Comparison of ENCODE assay signal across 8 mouse cellular contexts in genomic region chr1:34850343-34851136, GRCm38 (mm10). TPM values are rescaled to one million over a fixed set of nuclear protein-coding genes. Genes with fewer than 3 reads are reported as not detected.
DNase-seq lines count a peak whose midpoint lies in the region; ATAC-seq and TF ChIP-seq lines count a peak whose summit lies in the region.

No protein-coding gene starts in this region.

- peak; percentile 9 for DNase-seq in embryo, embryonic 10.5 days (ENCODE audit: low spot score)
- DNase-seq in embryo, embryonic 9.5 days (ENCODE audit: extremely low spot score) = no peak
- DNase-seq in CH12.LX (ENCODE audit: extremely low read depth) = no peak
- DNase-seq in embryonic facial prominence, embryonic 11.5 days (ENCODE audit: low spot score) = no peak
- no peak for DNase-seq in limb, embryonic 10.5 days (ENCODE audit: low spot score)
- no peak for DNase-seq in urinary bladder, postnatal 10 days (ENCODE audit: low spot score)
- DNase-seq in frontal cortex, adult 2 months (ENCODE audit: extremely low spot score in 1 of 2, low spot score in 1 of 2) = no peak

- peak overlapping the region; percentile 64 for H3K9ac ChIP-seq in CH12.LX (ENCODE audit: insufficient read depth, low read depth)
- peak overlapping the region; percentile 77 for H3K9ac ChIP-seq in embryonic facial prominence, embryonic 11.5 days (replicated peaks; ENCODE audit: low read length)

- WGBS in embryonic facial prominence, embryonic 11.5 days = 43% methylated on average over 11 of the region's 11 CpGs
- 50% methylated on average over 11 of the region's 11 CpGs for WGBS in limb, embryonic 10.5 days
- 45% methylated on average over 11 of the region's 11 CpGs for WGBS in olfactory bulb, adult 2 months

- H3K4me1 ChIP-seq in CH12.LX (ENCODE audit: control insufficient read depth in 1 of 2, insufficient read depth in 2 of 2) = peaks cover 9 to 37% of the 10 kb centered on the region in 2 experiments
- H3K4me1 ChIP-seq in embryonic facial prominence, embryonic 11.5 days (ENCODE audit: control insufficient read depth, insufficient read depth, low read length) = no peaks in the 10 kb centered on the region; the same call in 1 of the 2 replicates
- H3K4me1 ChIP-seq in limb, embryonic 10.5 days = peaks cover 20% of the 10 kb centered on the region
- peaks cover 14% of the 10 kb centered on the region; the same call in 1 of the 2 replicates for H3K4me1 ChIP-seq in olfactory bulb, adult 2 months (ENCODE audit: control insufficient read depth, insufficient read depth, low read length)

- peak; percentile 72 for ATAC-seq in embryonic facial prominence, embryonic 11.5 days (replicated peaks; ENCODE audit: insufficient number of reproducible peaks, low FRiP score, low TSS enrichment, low read depth)

- peaks cover 3% of the 10 kb centered on the region; the same call in 1 of the 2 replicates for H3K79me2 ChIP-seq in CH12.LX (replicated peaks; ENCODE audit: control insufficient read depth, extremely low read depth, insufficient read depth, poor library complexity, severe bottlenecking)

- no peaks in the 10 kb centered on the region for H3K9me3 ChIP-seq in CH12.LX (replicated peaks; ENCODE audit: low read length)
- no peaks in the 10 kb centered on the region for H3K9me3 ChIP-seq in embryonic facial prominence, embryonic 11.5 days (replicated peaks; ENCODE audit: control insufficient read depth, low read length)
- no peaks in the 10 kb centered on the region for H3K9me3 ChIP-seq in limb, embryonic 10.5 days (replicated peaks)

- no peak for TF ChIP-seq POLR2A in CH12.LX (IDR thresholded peaks at IDR 0.05; ENCODE audit: low read depth, low read length)
- TF ChIP-seq POLR2A in olfactory bulb, adult 2 months (IDR thresholded peaks at IDR 0.05; ENCODE audit: insufficient read depth, low read depth, low read length) = no peak

- TF ChIP-seq EP300 in CH12.LX (IDR thresholded peaks at IDR 0.05; ENCODE audit: low read length) = no peak

- H3K27ac ChIP-seq in CH12.LX (ENCODE audit: insufficient read depth, low read depth) = peak overlapping the region; percentile 8; the same call in 1 of the 2 replicates
- no peak overlapping the region for H3K27ac ChIP-seq in embryonic facial prominence, embryonic 11.5 days (replicated peaks; ENCODE audit: low read depth, low read length)
- peak overlapping the region; percentile 85 for H3K27ac ChIP-seq in limb, embryonic 10.5 days
- H3K27ac ChIP-seq in olfactory bulb, adult 2 months (ENCODE audit: insufficient read depth, low read depth, low read length) = no peak overlapping the region

- in situ Hi-C loops in CH12.LX (cut with MboI; ENCODE audit: low pct_ligation_motif_present, low pct_unique_long_range_greater_than_20kb, low sequenced_read_pairs) = no loop called here

- TF ChIP-seq RAD21 in CH12.LX (IDR thresholded peaks at IDR 0.05; ENCODE audit: low read depth, low read length) = no peak

- dilution Hi-C loops in CH12.LX (cut with MboI; ENCODE audit: extremely low pct_ligation_motif_present, extremely low pct_unique_long_range_greater_than_20kb, low sequenced_read_pairs) = no loop called here

- peak overlapping the region; percentile 56 to 80 (median 79) for H3K4me3 ChIP-seq in CH12.LX (replicated peaks in 1 of 3; ENCODE audit: low read depth in 2 of 3, low read length in 2 of 3, poor library complexity in 1 of 3)
- peak overlapping the region; percentile 65 for H3K4me3 ChIP-seq in embryonic facial prominence, embryonic 11.5 days (ENCODE audit: low read depth, low read length)
- peak overlapping the region; percentile 79 for H3K4me3 ChIP-seq in limb, embryonic 10.5 days
- H3K4me3 ChIP-seq in olfactory bulb, adult 2 months (ENCODE audit: insufficient read depth, low read depth, low read length) = peak overlapping the region; percentile 85

- TF ChIP-seq CTCF in CH12.LX (conservative IDR thresholded peaks at IDR 0.05 in 1 of 2, IDR thresholded peaks at IDR 0.05 in 1 of 2; ENCODE audit: low read depth in 2 of 2, low read length in 2 of 2) = no peak
- TF ChIP-seq CTCF in olfactory bulb, adult 2 months (IDR thresholded peaks at IDR 0.05; ENCODE audit: insufficient read depth, low read depth, low read length) = no peak

- H3K36me3 ChIP-seq in CH12.LX (replicated peaks in 1 of 2; ENCODE audit: control insufficient read depth in 1 of 2, insufficient read depth in 1 of 2, low read length in 1 of 2) = peaks cover 0 to 12% of the 10 kb centered on the region in 2 experiments
- H3K36me3 ChIP-seq in embryonic facial prominence, embryonic 11.5 days (replicated peaks; ENCODE audit: control insufficient read depth, insufficient read depth, low read depth, low read length) = no peaks in the 10 kb centered on the region
- no peaks in the 10 kb centered on the region for H3K36me3 ChIP-seq in limb, embryonic 10.5 days

- H3K27me3 ChIP-seq in CH12.LX (replicated peaks) = no peaks in the 10 kb centered on the region
- no peaks in the 10 kb centered on the region for H3K27me3 ChIP-seq in embryonic facial prominence, embryonic 11.5 days (ENCODE audit: control insufficient read depth, insufficient read depth, low read length)
- H3K27me3 ChIP-seq in limb, embryonic 10.5 days (ENCODE audit: low read depth, poor library complexity, severe bottlenecking) = no peaks in the 10 kb centered on the region; the same call in 1 of the 2 replicates

- H3K4me2 ChIP-seq in CH12.LX (ENCODE audit: insufficient read depth, low read depth, poor library complexity, severe bottlenecking) = peak overlapping the region; percentile 53
- H3K4me2 ChIP-seq in embryonic facial prominence, embryonic 11.5 days (ENCODE audit: low read depth, low read length) = peak overlapping the region; percentile 83

TF ChIP-seq in CH12.LX, 34 proteins besides CTCF, POLR2A, EP300 and RAD21:
- TF ChIP-seq ZNF384 (IDR thresholded peaks at IDR 0.05; ENCODE audit: low read depth, low read length) = peak; percentile 77
- no peak for TF ChIP-seq MXI1 (IDR thresholded peaks at IDR 0.05; ENCODE audit: low read depth, low read length)
- TF ChIP-seq BHLHE40 (IDR thresholded peaks at IDR 0.05; ENCODE audit: low read depth, low read length) = no peak
- TF ChIP-seq TBP (conservative IDR thresholded peaks at IDR 0.05; ENCODE audit: low read depth, low read length) = no peak
- peak; percentile 4; the same call in 1 of the 2 replicates for TF ChIP-seq SIN3A (IDR thresholded peaks at IDR 0.05; ENCODE audit: low read length)
TF ChIP-seq in CH12.LX: peak in this region for 2.

RNA-seq across cellular contexts. Expression of gene Plekhb2, which starts 0.8 kb away (rescaled TPM):
- total RNA-seq in CH12.LX (2012; rRNA removed) (15.4 and 21.0 TPM in 2 replicates), CH12.LX (2014; rRNA removed) (23.8 and 24.6 TPM in 2 replicates)
- polyA plus RNA-seq in CH12.LX (2012; ENCODE audit: insufficient read length, low read depth) = 30.2 and 44.8 TPM in 2 replicates
- 24.7 and 25.6 TPM in 2 replicates for polyA plus RNA-seq in embryonic facial prominence, embryonic 11.5 days (2014; fragmentation: Nextera tagmentation; extraction: Ambion mirVana)
- polyA plus RNA-seq in limb, embryonic 10.5 days (2016; fragmentation: Nextera tagmentation; extraction: Ambion mirVana) = 19.0 and 19.2 TPM in 2 replicates
- polyA plus RNA-seq in olfactory bulb, adult 2 months (2012; ENCODE audit: insufficient read depth, insufficient read length, low replicate concordance, missing spikeins) = 621 TPM in 1 of 2 replicates, not detected in the other
- 177 and 182 TPM in 2 replicates for polyA plus RNA-seq in frontal cortex, adult 2 months (2012; rRNA removed)

RNA-seq across cellular contexts. Expression of gene Fam168b, which starts 7.7 kb away (rescaled TPM):
- 50.5 and 51.3 TPM in 2 replicates for total RNA-seq in CH12.LX (2012; rRNA removed)
- 64.4 and 67.5 TPM in 2 replicates for total RNA-seq in CH12.LX (2014; rRNA removed)
- polyA plus RNA-seq in CH12.LX (2012; ENCODE audit: insufficient read length, low read depth) = 57.3 and 60.9 TPM in 2 replicates
- 92.8 and 94.8 TPM in 2 replicates for polyA plus RNA-seq in embryonic facial prominence, embryonic 11.5 days (2014; fragmentation: Nextera tagmentation; extraction: Ambion mirVana)
- 119 and 135 TPM in 2 replicates for polyA plus RNA-seq in limb, embryonic 10.5 days (2016; fragmentation: Nextera tagmentation; extraction: Ambion mirVana)
- polyA plus RNA-seq in olfactory bulb, adult 2 months (2012; ENCODE audit: insufficient read depth, insufficient read length, low replicate concordance, missing spikeins) = 285 TPM in 1 of 2 replicates, not detected in the other
- polyA plus RNA-seq in frontal cortex, adult 2 months (2012; rRNA removed) = 214 and 221 TPM in 2 replicates

Comparison
In these comparisons a context has a peak if more than half of its experiments do, and no peak if none do; other contexts are left out.
1. H3K27ac ChIP-seq: peak in CH12.LX (single experiment) and limb, embryonic 10.5 days (single experiment); none in embryonic facial prominence, embryonic 11.5 days (single experiment) and olfactory bulb, adult 2 months (single experiment).
2. Peak in every context shown above with its lines, with median percentiles within 50 percentile points of each other: H3K4me3 ChIP-seq.